Mouse (Mus musculus) CD4-positive naive resting alpha-beta T cell, adult 76 days (primary cell): ENCODE results near the gene Colq. TPM values are rescaled to one million over a fixed set of nuclear protein-coding genes. Genes with fewer than 3 reads are reported as not detected.

Source experiments
- total RNA-seq: library from RNA; stranded (reverse); gene quantifications from one replicate; pipeline ENCODE4 v1.2.4, GENCODE M21; 2023

The Colq gene
- 1.1 TPM for total RNA-seq

DNA sequence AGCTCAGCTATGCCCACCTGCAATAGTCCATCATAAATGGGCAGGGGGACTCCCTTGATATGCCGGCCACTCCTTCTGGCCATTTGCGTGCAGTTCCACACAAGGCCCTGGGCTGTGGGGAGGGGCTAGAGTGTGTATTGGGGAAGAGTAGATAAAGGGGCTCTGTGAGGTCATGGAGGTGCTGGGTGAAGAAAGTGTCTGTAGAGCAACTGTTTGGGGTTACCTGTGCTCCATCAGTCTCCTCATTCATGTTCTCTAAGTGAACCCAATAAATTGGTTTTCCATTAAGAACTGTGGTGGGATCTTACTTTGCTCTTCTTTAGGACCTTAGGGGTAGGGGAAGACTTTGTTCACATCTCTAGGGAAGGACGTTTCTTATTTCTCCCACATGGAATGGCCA is at the start of gene Colq:
Colq (minus strand) TSS at position 101 of the 400 bp plus-strand sequence.

DNA sequence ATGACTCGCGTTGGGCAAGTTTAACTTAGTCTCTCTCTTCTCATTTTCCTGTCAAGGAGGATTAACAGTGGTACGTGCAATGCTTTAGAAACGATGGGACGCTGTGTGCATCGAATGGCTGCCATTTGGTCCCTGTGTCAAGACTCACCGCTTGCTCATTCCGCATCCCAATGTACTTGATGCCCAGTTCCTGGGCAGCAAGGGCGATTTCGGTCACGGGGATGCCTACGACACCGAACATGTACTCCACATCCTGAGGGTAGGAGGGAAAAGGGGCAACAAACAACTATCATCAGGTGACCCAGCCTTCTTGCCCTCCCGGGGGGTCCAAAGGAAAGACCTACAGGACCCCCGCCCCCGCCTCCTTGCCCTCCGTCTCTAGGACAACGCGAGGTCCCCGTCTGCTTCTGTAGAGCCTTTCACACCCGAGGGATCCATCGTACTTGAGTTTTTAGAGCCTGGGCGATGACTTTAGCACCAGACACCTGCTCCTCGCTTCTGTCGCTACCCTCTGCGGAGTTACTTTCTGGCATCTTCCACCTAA is 49.3 kb upstream of the Colq start, which contains the start of gene Gm49387:
Gm49387 (minus strand) TSS at position 533 of the 544 bp plus-strand sequence.

DNA sequence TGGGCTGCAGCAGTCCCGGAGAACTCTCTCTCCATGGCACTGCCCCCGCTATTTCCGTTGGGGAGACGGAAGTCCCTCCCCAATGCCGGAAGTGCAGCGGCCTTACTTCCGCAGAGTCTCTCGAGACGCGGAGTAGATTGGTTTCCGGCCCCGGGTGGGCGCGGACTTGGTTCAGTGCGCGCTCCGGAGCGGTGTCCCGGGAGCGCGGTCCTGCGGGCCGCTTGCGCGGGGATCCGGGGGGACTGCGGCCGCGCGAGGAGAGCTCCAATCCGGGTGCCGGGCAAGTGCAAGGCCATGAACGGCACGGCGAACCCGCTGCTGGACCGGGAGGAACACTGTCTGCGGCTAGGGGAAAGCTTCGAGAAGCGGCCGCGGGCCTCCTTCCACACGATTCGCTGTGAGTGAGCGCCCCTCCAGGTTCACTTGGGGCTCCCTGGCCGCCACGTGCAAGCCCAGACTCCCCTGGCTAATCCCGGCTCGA is 96.1 kb downstream of the Colq start, which contains the start of gene Mettl6:
Mettl6 (minus strand) TSS at position 66 of the 481 bp plus-strand sequence.

DNA sequence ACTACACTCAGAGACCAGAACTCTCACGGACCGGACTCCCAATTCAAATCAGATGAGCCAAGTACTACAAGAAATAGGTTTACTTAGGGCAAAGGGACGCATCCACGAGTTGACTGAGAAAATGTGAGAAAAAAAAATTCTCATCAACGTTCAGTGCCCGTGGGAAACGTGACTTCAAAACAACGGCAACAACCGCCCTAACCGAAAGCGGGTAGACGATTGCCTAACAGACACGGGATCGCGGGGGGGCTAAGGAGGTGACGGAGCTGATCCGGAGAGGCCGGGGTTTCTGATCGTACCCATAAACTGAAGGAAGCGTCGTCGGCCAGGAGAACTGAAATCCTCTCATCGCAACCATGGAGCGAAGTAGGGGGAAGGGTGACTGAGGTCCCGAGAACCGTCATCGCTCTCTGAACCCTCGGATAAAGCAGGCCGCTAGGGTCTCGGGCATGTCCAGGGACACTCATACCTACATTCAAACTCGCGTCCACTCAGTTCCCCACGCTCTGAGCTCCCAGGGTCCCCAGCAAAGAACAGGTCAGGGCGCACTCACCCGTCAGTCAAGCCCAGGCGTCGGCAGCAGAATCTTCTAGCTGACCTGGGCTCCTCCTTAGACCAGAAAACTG is 96.7 kb downstream of the Colq start, which contains the start of gene Eaf1:
Eaf1 (plus strand) TSS at position 51 of the 626 bp plus-strand sequence.

Other genes with a start within 250 kb of the Colq start
- gene Sh3bp5, start 155.3 kb downstream of the Colq start, total RNA-seq: 74.8 TPM
- gene Eaf1, start 96.9 kb downstream of the Colq start, total RNA-seq: 43.0 TPM
- 46.8 TPM for gene Mettl6, start 96.3 kb downstream of the Colq start, total RNA-seq
- not detected for gene Gm49387, start 49.5 kb upstream of the Colq start, total RNA-seq
- 8.3 TPM for gene Btd, start 49.7 kb upstream of the Colq start, total RNA-seq
- 11.0 TPM for gene Hacl1, start 49.9 kb upstream of the Colq start, total RNA-seq
- 36.9 TPM for gene Ankrd28, start 239.3 kb upstream of the Colq start, total RNA-seq